Mouse (Mus musculus): Measurements from ENCODE around the gene Sv2a.
"Not testable (repeated sequence)": the region's sequence is repeated elsewhere in the genome, so short reads cannot be mapped to it uniquely, and the experiment has no call there.

Sv2a gene

GRCm38 (mm10) chr3:96220765-96221639 lies 40.1 kb downstream of the Sv2a start, which contains the start of the genes Hist2h2ac and Hist2h2be:
TSS of gene Hist2h2ac (minus strand) at chr3:96220880.
TSS of gene Hist2h2be (plus strand) at chr3:96221119.
- DNase-seq (ENCODE audit: low read depth), result peak; percentile 94

- no peak for DNase-seq (ENCODE audit: low read depth)
Observed at GRCm38 (mm10) chr3:96221640-96222038, 40.7 kb downstream of the Sv2a start.

GRCm38 (mm10) chr3:96222774-96223173 lies 41.8 kb downstream of the Sv2a start:
- DNase-seq (ENCODE audit: low read depth), result no peak

- DNase-seq (ENCODE audit: low read depth), result no peak
Observed at GRCm38 (mm10) chr3:96225421-96225820, 44.5 kb downstream of the Sv2a start.

- DNase-seq (ENCODE audit: low read depth), result peak; percentile 84
Observed at GRCm38 (mm10) chr3:96226695-96227648, 46.0 kb downstream of the Sv2a start.

- no peak for DNase-seq (ENCODE audit: low read depth)
Observed at GRCm38 (mm10) chr3:96228828-96229227, 47.9 kb downstream of the Sv2a start.

GRCm38 (mm10) chr3:96230404-96230803 lies 49.5 kb downstream of the Sv2a start:
- no peak for DNase-seq (ENCODE audit: low read depth)

GRCm38 (mm10) chr3:96230910-96231757 lies 50.2 kb downstream of the Sv2a start:
- DNase-seq (ENCODE audit: low read depth), result no peak

GRCm38 (mm10) chr3:96231758-96232120 lies 50.8 kb downstream of the Sv2a start:
- DNase-seq (ENCODE audit: low read depth), result no peak

GRCm38 (mm10) chr3:96234914-96235313 lies 54.0 kb downstream of the Sv2a start:
- no peak for DNase-seq (ENCODE audit: low read depth)

GRCm38 (mm10) chr3:96235836-96236235 lies 54.9 kb downstream of the Sv2a start:
- DNase-seq (ENCODE audit: low read depth), result no peak

- DNase-seq (ENCODE audit: low read depth), result no peak
Observed at GRCm38 (mm10) chr3:96236834-96237334, 55.9 kb downstream of the Sv2a start.

GRCm38 (mm10) chr3:96237335-96237903 lies 56.5 kb downstream of the Sv2a start:
- peak; percentile 38 for DNase-seq (ENCODE audit: low read depth)

- DNase-seq (ENCODE audit: low read depth), result peak; percentile 57
Observed at GRCm38 (mm10) chr3:96237904-96238511, 57.1 kb downstream of the Sv2a start.

GRCm38 (mm10) chr3:96238954-96239793 lies 58.2 kb downstream of the Sv2a start, which contains the start of gene Hist2h3c2:
TSS of gene Hist2h3c2 (minus strand) at chr3:96239127.
- DNase-seq (ENCODE audit: low read depth), result not testable (repeated sequence)

GRCm38 (mm10) chr3:96239949-96240798 lies 59.2 kb downstream of the Sv2a start, which contains the start of gene Hist2h2aa2:
TSS of gene Hist2h2aa2 (minus strand) at chr3:96240276.
- DNase-seq (ENCODE audit: low read depth), result peak; percentile 74

- DNase-seq (ENCODE audit: low read depth), result no peak
Observed at GRCm38 (mm10) chr3:96240799-96241197, 59.8 kb downstream of the Sv2a start.

GRCm38 (mm10) chr3:96243921-96244572 lies 63.1 kb downstream of the Sv2a start:
- DNase-seq (ENCODE audit: low read depth), result peak; percentile 11

Measured in NIH3T3 (cell line).